Mouse (Mus musculus): Measurements from ENCODE around the gene Sohlh1.

Sohlh1 gene

GRCm38 (mm10) chr2:25847226-25847625 lies at the start of gene Sohlh1:
Sohlh1 (minus strand) TSS chr2:25847248.
- no peak for DNase-seq

GRCm38 (mm10) chr2:25892440-25892839 lies 45.4 kb upstream of the Sohlh1 start:
- DNase-seq = peak; percentile 65

DNA sequence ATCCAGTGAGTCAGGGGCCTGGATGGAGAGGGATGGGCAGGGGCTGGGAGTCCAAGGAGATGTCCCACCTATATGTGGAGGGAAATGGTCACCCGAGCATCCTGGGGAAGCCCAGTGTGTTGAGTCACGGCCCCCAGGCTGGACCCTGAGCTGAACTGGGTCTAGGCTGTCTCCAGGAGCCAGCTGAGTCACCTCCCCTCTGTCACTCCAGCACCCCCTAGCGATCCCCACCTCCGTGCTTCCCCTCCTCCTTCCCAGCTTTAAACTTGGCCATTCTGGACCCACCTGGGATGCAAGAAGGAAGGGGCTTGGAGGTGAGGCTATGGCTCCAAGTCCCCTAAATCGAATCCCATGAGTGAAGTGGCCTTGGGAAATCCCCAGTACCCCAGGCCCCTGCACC lies 41.1 kb upstream of the Sohlh1 start:
- DNase-seq = no peak

GRCm38 (mm10) chr2:25887226-25887625 lies 40.2 kb upstream of the Sohlh1 start:
- DNase-seq = no peak

DNA sequence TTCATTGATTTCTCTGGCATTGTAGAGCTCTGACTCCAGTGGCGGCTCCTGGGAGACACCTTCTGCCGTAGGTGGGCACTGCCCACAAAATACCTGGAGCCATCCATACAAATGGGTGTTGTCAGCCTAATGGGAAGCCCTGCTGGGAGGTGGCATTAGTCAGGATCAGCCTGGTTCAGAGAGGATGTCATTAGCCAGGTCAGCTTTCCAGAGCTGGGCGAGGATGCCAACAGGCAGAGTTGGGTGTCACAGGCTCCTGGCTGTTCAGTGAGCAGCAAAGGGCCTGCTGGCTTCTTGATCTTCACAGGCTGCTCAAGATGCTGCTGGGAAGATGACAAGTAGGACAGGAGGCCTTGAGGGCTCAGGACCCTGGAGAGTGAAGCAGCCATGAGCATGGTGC lies 37.7 kb upstream of the Sohlh1 start:
- no peak for DNase-seq

- DNase-seq = no peak
Observed at GRCm38 (mm10) chr2:25882276-25882675, 35.2 kb upstream of the Sohlh1 start.

DNA sequence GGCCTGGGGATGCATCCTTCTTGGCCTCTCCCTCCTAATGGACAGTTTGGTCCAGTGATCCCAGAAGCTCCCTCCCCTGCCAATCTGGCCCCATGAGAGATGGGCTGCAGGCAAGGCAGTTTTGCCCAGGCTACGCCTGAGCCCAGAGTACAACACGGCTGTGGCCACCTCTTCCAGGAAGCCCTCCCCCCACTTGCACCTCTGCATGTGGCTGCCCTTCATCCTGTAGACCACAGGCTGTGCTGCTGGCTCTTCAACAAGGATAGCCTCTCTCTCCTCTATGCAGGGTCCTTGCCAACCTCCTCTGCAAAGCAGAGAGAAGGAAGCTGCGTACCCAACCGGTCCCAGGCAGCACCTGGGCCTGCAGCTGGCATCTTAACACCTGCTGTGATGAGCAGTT lies 32.0 kb upstream of the Sohlh1 start:
- DNase-seq = peak; percentile 43

DNA sequence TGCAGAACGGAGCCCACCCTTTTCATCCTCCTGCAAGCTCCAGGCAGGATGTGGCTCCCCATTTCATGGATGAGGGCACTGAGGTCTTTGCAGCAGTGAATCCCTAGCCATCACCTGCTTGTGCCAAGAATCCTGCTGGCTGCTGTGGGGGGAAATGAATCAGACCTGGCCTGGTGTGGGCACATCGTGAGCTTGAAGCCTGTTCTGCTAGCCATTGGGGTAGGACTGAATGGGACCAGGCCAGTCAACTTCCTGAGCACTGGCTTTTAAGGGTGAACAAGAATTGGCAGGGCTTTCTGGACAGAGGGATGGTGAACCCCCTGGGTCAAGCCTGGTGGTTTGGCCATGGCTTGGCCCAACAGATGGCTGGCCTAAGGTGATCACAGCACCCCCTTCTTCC lies 31.5 kb upstream of the Sohlh1 start:
- DNase-seq = peak; percentile 67

GRCm38 (mm10) chr2:25877736-25878268 lies 30.8 kb upstream of the Sohlh1 start:
- DNase-seq = peak; percentile 81

- no peak for DNase-seq
Observed at GRCm38 (mm10) chr2:25877250-25877735, 30.2 kb upstream of the Sohlh1 start.

DNA sequence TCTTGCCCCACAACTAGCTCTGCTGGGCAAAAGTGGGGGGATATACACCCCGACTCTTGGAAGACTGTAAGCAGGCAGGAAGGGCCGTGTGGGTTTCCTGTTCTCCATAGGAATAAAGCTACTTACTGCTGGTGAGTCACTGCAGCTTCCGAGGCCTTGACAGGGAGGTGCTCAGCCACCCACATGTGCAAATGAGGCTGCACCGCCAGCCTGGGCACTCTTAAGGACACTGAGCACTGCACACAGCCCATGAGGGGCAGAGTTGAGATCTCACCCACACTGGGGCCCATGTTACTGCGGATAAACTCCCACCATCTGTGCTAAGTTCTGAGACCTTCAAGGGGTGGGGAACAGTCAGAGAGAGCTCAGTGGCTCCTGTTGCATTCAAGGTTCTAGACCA lies 19.6 kb upstream of the Sohlh1 start:
- DNase-seq = no peak

- DNase-seq = peak; percentile 39
Observed at GRCm38 (mm10) chr2:25865412-25865811, 18.4 kb upstream of the Sohlh1 start.

GRCm38 (mm10) chr2:25864230-25864629 lies 17.2 kb upstream of the Sohlh1 start:
- DNase-seq = peak; percentile 35

DNA sequence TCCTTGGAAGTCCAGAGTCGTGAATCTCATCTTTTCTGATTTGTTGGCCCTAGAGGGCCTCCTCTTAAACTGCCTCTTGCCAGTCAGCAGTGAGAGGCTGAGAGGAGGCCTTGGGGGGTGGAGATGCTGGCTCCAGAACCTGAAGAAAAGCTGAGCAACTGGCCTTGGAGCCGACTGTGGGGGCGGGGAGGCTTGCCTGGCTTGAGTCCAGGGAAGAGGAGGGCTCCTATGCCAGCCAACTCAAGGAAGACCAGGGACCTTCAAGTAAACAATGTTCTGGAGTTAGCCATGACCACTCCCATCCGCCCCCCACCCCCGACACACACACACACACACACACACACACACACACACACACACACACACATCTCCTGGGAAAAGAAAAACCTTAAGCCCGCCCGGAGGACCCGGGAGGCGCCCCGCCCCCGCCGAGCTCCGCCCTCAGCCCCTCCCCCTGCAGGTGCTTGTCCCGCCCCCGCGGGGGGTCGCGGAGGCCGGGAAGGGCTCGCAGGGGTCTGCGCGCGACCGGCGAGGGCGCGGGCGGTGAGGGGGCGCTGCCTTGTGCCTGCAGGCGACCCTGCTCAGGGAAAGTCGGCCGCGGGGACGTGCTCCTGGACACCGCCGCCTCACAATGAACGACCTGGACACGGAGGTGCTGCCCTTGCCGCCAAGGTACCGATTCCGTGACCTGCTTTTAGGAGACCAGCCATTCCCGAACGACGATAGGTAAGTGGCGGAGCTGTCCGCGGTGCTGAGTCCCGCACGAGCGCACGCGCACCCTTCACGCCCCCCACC lies 16.5 kb upstream of the Sohlh1 start, which contains the start of gene Kcnt1:
Gene Kcnt1 (plus strand): TSS at position 398 of the 795 bp plus-strand sequence.
- peak; percentile 63 for DNase-seq

DNA sequence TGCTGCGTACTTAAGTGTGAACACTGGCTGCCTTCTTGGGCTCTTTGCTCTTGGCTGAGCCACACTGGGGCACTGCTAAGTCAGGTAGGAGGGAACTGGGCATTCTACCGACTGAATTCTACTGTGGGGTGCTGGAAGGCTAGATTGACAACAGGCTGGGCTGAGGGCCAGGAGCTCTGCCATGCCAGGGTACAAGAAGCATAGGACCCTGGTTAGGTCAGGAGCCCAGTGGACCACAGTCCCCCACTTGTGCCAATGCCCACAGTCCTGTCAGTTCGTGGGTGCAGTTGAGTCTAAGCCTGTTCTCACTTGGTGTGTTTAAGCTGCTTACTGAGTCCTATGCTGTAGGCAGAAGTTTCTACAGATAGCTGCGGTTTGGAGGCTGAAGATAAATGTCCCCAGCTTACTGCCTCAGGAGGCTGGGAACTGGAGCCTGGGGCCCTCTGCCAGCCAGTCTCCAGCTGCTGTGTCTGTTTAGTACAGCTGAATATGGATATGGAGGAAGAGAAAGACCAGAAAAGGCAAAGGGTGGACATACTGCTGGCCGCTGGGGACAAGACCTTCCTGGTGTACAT lies 15.7 kb upstream of the Sohlh1 start:
- no peak for DNase-seq

DNA sequence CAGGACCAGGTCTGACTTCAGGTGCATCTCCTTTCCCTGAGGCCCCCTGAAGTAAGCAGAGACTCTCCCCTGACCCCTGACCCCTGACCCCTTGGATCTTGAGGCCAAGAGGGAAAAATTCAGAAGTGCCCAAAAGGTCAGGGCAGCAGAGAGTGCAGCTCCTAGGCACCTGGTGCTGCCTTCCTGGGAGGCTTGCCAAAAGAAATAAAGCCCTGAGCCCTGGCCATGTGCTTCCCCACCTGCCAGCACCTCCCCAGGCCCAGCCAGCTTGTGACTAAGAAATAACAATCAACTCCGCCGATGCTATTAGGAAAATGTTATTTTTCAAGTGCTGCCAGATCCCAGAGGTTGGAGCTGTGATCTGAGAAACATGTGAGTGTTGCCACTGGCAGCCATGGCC lies 15.0 kb upstream of the Sohlh1 start:
- DNase-seq = no peak

- DNase-seq = no peak
Observed at GRCm38 (mm10) chr2:25859891-25860290, 12.8 kb upstream of the Sohlh1 start.

- DNase-seq = no peak
Observed at GRCm38 (mm10) chr2:25853998-25854397, 7.0 kb upstream of the Sohlh1 start.

GRCm38 (mm10) chr2:25852626-25853025 lies 5.6 kb upstream of the Sohlh1 start:
- DNase-seq = no peak

- peak; percentile 71 for DNase-seq
Observed at GRCm38 (mm10) chr2:25850330-25850729, 3.3 kb upstream of the Sohlh1 start.

DNA sequence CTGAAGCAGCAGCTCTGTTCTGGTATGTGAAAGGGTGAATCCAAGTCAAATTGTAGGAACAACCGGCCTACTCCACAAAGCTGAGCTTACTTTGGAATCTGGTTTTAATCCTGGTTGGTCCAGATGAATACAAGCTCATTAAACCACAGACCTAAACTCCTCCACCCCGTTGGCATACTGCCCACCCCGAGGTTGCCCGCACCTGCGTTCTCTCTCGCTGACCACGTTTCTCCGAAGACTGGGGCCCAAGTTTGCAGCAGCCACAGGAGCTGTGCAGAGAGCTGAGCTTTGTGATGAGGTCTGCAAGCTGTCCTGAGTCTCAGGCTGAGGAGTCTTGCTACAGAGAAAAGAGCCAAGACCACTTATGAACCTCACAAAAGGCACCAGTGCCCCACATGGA lies 532 bp downstream of the Sohlh1 start:
- no peak for DNase-seq

DNA sequence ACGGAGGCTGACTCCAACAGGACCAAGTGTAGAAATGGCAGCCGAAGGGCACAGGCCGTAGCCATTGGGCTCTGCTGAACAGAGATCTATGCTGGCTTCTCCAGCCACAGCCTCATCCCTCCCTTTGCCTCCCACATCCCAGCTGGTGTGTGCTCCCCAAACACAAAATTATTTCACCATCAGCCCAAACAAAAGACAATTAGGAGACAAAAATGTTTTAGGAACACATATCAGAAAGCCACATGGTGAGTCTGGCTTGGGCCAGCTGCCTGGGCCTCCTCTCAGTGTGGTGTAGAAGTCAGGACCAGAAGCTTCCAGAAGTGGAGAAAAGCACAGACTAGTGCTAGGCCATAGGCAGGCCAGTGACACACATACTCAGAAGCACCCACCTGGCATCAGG lies 3.0 kb downstream of the Sohlh1 start:
- DNase-seq = no peak

- DNase-seq = no peak
Observed at GRCm38 (mm10) chr2:25842758-25843157, 4.3 kb downstream of the Sohlh1 start.

DNA sequence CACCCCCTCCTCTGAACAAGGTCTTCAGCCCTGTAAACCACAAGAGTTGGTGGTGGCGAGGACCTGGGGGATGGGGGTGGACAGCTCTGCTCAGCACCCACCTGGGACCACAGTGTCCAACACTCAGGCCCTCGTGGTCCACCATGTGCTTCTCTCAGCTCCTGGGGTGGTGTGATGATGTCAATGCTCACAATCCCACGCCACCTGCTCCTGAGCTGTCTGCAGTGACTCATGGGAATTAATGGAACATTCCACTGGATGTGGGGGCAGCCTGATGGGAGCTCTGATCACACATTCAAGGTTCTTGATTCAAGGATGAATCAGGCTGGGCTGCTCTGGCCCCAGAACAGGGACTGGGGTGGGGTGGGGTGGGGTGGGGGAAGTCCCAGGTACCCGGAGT lies 4.9 kb downstream of the Sohlh1 start:
- DNase-seq = no peak

Data from cerebellum, adult 11 months (tissue).